Mouse (Mus musculus): ENCODE data around the gene Cytl1. TPM values are rescaled to one million over a fixed set of nuclear protein-coding genes. Genes with fewer than 3 reads are reported as not detected.

The Cytl1 gene
- polyA plus RNA-seq, 1 experiment from 2014 or later, result 0.98 TPM

- no peaks in the 10 kb centered on the region for H3K36me3 ChIP-seq (replicated peaks)
- peaks cover 7% of the 10 kb centered on the region; the same call in 1 of the 2 replicates for H3K4me1 ChIP-seq
- no peak overlapping the region for H3K4me3 ChIP-seq
- no peaks in the 10 kb centered on the region for H3K27me3 ChIP-seq (ENCODE audit: poor library complexity, severe bottlenecking)
- 61% methylated on average over 8 of the region's 8 CpGs for WGBS
- H3K9me3 ChIP-seq, result no peaks in the 10 kb centered on the region
- no peak overlapping the region for H3K27ac ChIP-seq
- DNase-seq (ENCODE audit: extremely low spot score, low spot score), result no peak
These were observed 48.0 kb downstream of the Cytl1 start for GRCm38 (mm10) chr5:37783306-37783705.

GRCm38 (mm10) chr5:37784847-37785391 is 49.6 kb downstream of the Cytl1 start:
- no peak for DNase-seq (ENCODE audit: extremely low spot score, low spot score)
- Histone ChIP-seq H3K4me1 (peaks cover 7% of the 10 kb centered on the region; the same call in 1 of the 2 replicates), H3K36me3 (replicated peaks) (no peaks in the 10 kb centered on the region), H3K27me3 (ENCODE audit: poor library complexity, severe bottlenecking) (no peaks in the 10 kb centered on the region), H3K27ac (no peak overlapping the region), H3K4me3 (no peak overlapping the region), H3K9me3 (no peaks in the 10 kb centered on the region)
- 84% methylated on average over 9 of the region's 9 CpGs for WGBS

Other genes starting within 250 kb of the Cytl1 start
- gene Stk32b, start 18.3 kb upstream of the Cytl1 start, polyA plus RNA-seq (2016; fragmentation: Nextera tagmentation; extraction: Ambion mirVana), result 0.39 and 0.63 TPM in 2 replicates
- 176 and 192 TPM in 2 replicates for gene Msx1, start 89.1 kb downstream of the Cytl1 start, polyA plus RNA-seq (2016; fragmentation: Nextera tagmentation; extraction: Ambion mirVana)